Mouse (Mus musculus): ENCODE measurements at regions not wholly inside any gene's neighbourhood (a gene's known extent, or its start where the extent isn't known, plus 50 kb on each side); places are given as distances from the start of the nearest gene placed in this dataset.

GRCm38 (mm10) chr13:35513120-35513519 lies 146.5 kb upstream of the Cdyl start:
- WGBS, result 90% methylated on average over 8 of the region's 8 CpGs
- H3K4me3 ChIP-seq, result no peak overlapping the region
- H3K27ac ChIP-seq (replicated peaks), result no peak overlapping the region
- no peak for DNase-seq (ENCODE audit: low spot score)
- no peaks in the 10 kb centered on the region for H3K36me3 ChIP-seq (replicated peaks)
- no peaks in the 10 kb centered on the region for H3K4me1 ChIP-seq
- no peaks in the 10 kb centered on the region for H3K9me3 ChIP-seq
- H3K27me3 ChIP-seq (replicated peaks; ENCODE audit: low read depth, poor library complexity, severe bottlenecking), result no peaks in the 10 kb centered on the region

- 69% methylated on average over 3 of the region's 3 CpGs for WGBS
- Histone ChIP-seq H3K4me1 (no peaks in the 10 kb centered on the region), H3K9me3 (no peaks in the 10 kb centered on the region), H3K27me3 (replicated peaks; ENCODE audit: low read depth, poor library complexity, severe bottlenecking) (no peaks in the 10 kb centered on the region), H3K27ac (replicated peaks) (no peak overlapping the region), H3K4me3 (no peak overlapping the region), H3K36me3 (replicated peaks) (no peaks in the 10 kb centered on the region)
- DNase-seq (ENCODE audit: low spot score), result no peak
Observed at GRCm38 (mm10) chr13:35515291-35515690, 144.3 kb upstream of the Cdyl start.

GRCm38 (mm10) chr13:35517692-35518091 lies 141.9 kb upstream of the Cdyl start:
- Histone ChIP-seq H3K4me1 (no peaks in the 10 kb centered on the region), H3K4me3 (no peak overlapping the region), H3K27ac (replicated peaks) (no peak overlapping the region), H3K27me3 (replicated peaks; ENCODE audit: low read depth, poor library complexity, severe bottlenecking) (no peaks in the 10 kb centered on the region), H3K9me3 (no peaks in the 10 kb centered on the region), H3K36me3 (replicated peaks) (no peaks in the 10 kb centered on the region)
- DNase-seq (ENCODE audit: low spot score), result no peak
- 86% methylated on average over 3 of the region's 3 CpGs for WGBS

- H3K9me3 ChIP-seq, result no peaks in the 10 kb centered on the region
- no peaks in the 10 kb centered on the region for H3K4me1 ChIP-seq
- no peak for DNase-seq (ENCODE audit: low spot score)
- no peak overlapping the region for H3K4me3 ChIP-seq
- WGBS, result 82% methylated on average over 1 of the region's 1 CpGs
- no peaks in the 10 kb centered on the region for H3K36me3 ChIP-seq (replicated peaks)
- no peaks in the 10 kb centered on the region for H3K27me3 ChIP-seq (replicated peaks; ENCODE audit: low read depth, poor library complexity, severe bottlenecking)
- H3K27ac ChIP-seq (replicated peaks), result no peak overlapping the region
Observed at GRCm38 (mm10) chr13:35522272-35522671, 137.4 kb upstream of the Cdyl start.

GRCm38 (mm10) chr13:35529577-35529976 lies 130.1 kb upstream of the Cdyl start:
- H3K36me3 ChIP-seq (replicated peaks), result no peaks in the 10 kb centered on the region
- H3K9me3 ChIP-seq, result no peaks in the 10 kb centered on the region
- no peak for DNase-seq (ENCODE audit: low spot score)
- no peaks in the 10 kb centered on the region for H3K27me3 ChIP-seq (replicated peaks; ENCODE audit: low read depth, poor library complexity, severe bottlenecking)
- no peak overlapping the region for H3K27ac ChIP-seq (replicated peaks)
- no peaks in the 10 kb centered on the region for H3K4me1 ChIP-seq
- 87% methylated on average over 3 of the region's 3 CpGs for WGBS
- no peak overlapping the region for H3K4me3 ChIP-seq

GRCm38 (mm10) chr13:35537106-35537505 lies 122.5 kb upstream of the Cdyl start:
- Histone ChIP-seq H3K27me3 (replicated peaks; ENCODE audit: low read depth, poor library complexity, severe bottlenecking) (no peaks in the 10 kb centered on the region), H3K4me3 (no peak overlapping the region), H3K27ac (replicated peaks) (no peak overlapping the region), H3K4me1 (no peaks in the 10 kb centered on the region), H3K36me3 (replicated peaks) (no peaks in the 10 kb centered on the region), H3K9me3 (no peaks in the 10 kb centered on the region)
- 88% methylated on average over 7 of the region's 7 CpGs for WGBS
- no peak for DNase-seq (ENCODE audit: low spot score)

GRCm38 (mm10) chr13:35537936-35538335 lies 121.7 kb upstream of the Cdyl start:
- no peak for DNase-seq (ENCODE audit: low spot score)
- H3K9me3 ChIP-seq, result no peaks in the 10 kb centered on the region
- no peaks in the 10 kb centered on the region for H3K27me3 ChIP-seq (replicated peaks; ENCODE audit: low read depth, poor library complexity, severe bottlenecking)
- H3K4me1 ChIP-seq, result no peaks in the 10 kb centered on the region
- WGBS, result 75% methylated on average over 5 of the region's 5 CpGs
- no peak overlapping the region for H3K27ac ChIP-seq (replicated peaks)
- no peak overlapping the region for H3K4me3 ChIP-seq
- no peaks in the 10 kb centered on the region for H3K36me3 ChIP-seq (replicated peaks)

- no peaks in the 10 kb centered on the region for H3K9me3 ChIP-seq
- H3K27ac ChIP-seq (replicated peaks), result no peak overlapping the region
- H3K4me3 ChIP-seq, result no peak overlapping the region
- H3K4me1 ChIP-seq, result no peaks in the 10 kb centered on the region
- no peaks in the 10 kb centered on the region for H3K36me3 ChIP-seq (replicated peaks)
- H3K27me3 ChIP-seq (replicated peaks; ENCODE audit: low read depth, poor library complexity, severe bottlenecking), result no peaks in the 10 kb centered on the region
- 83% methylated on average over 2 of the region's 2 CpGs for WGBS
- no peak for DNase-seq (ENCODE audit: low spot score)
Observed at GRCm38 (mm10) chr13:35540433-35540832, 119.2 kb upstream of the Cdyl start.

GRCm38 (mm10) chr13:35541053-35541452 lies 118.6 kb upstream of the Cdyl start:
- Histone ChIP-seq H3K4me3 (no peak overlapping the region), H3K36me3 (replicated peaks) (no peaks in the 10 kb centered on the region), H3K27me3 (replicated peaks; ENCODE audit: low read depth, poor library complexity, severe bottlenecking) (no peaks in the 10 kb centered on the region), H3K9me3 (no peaks in the 10 kb centered on the region), H3K27ac (replicated peaks) (no peak overlapping the region), H3K4me1 (no peaks in the 10 kb centered on the region)
- no peak for DNase-seq (ENCODE audit: low spot score)
- 83% methylated on average over 6 of the region's 6 CpGs for WGBS

GRCm38 (mm10) chr13:35564006-35564405 lies 95.6 kb upstream of the Cdyl start:
- no peaks in the 10 kb centered on the region for H3K36me3 ChIP-seq (replicated peaks)
- no peak overlapping the region for H3K27ac ChIP-seq (replicated peaks)
- 48% methylated on average over 1 of the region's 1 CpGs for WGBS
- H3K4me1 ChIP-seq, result no peaks in the 10 kb centered on the region
- no peak overlapping the region for H3K4me3 ChIP-seq
- DNase-seq (ENCODE audit: low spot score), result no peak
- no peaks in the 10 kb centered on the region for H3K9me3 ChIP-seq
- H3K27me3 ChIP-seq (replicated peaks; ENCODE audit: low read depth, poor library complexity, severe bottlenecking), result no peaks in the 10 kb centered on the region

- DNase-seq (ENCODE audit: low spot score), result peak; percentile 75
- H3K9me3 ChIP-seq, result no peaks in the 10 kb centered on the region
- no peak overlapping the region for H3K27ac ChIP-seq (replicated peaks)
- H3K4me3 ChIP-seq, result no peak overlapping the region
- no peaks in the 10 kb centered on the region for H3K27me3 ChIP-seq (replicated peaks; ENCODE audit: low read depth, poor library complexity, severe bottlenecking)
- 12% methylated on average over 3 of the region's 3 CpGs for WGBS
- no peaks in the 10 kb centered on the region for H3K36me3 ChIP-seq (replicated peaks)
- H3K4me1 ChIP-seq, result peaks cover 4% of the 10 kb centered on the region
Observed at GRCm38 (mm10) chr13:35581616-35582015, 78.0 kb upstream of the Cdyl start.

- Histone ChIP-seq H3K27me3 (replicated peaks; ENCODE audit: low read depth, poor library complexity, severe bottlenecking) (no peaks in the 10 kb centered on the region), H3K4me1 (no peaks in the 10 kb centered on the region), H3K27ac (replicated peaks) (no peak overlapping the region), H3K36me3 (replicated peaks) (no peaks in the 10 kb centered on the region), H3K4me3 (no peak overlapping the region), H3K9me3 (no peaks in the 10 kb centered on the region)
- WGBS, result 90% methylated on average over 5 of the region's 5 CpGs
- no peak for DNase-seq (ENCODE audit: low spot score)
Observed at GRCm38 (mm10) chr13:35598003-35598402, 61.6 kb upstream of the Cdyl start.

- Histone ChIP-seq H3K4me3 (no peak overlapping the region), H3K27ac (replicated peaks) (no peak overlapping the region), H3K9me3 (no peaks in the 10 kb centered on the region), H3K4me1 (no peaks in the 10 kb centered on the region), H3K27me3 (replicated peaks; ENCODE audit: low read depth, poor library complexity, severe bottlenecking) (no peaks in the 10 kb centered on the region), H3K36me3 (replicated peaks) (no peaks in the 10 kb centered on the region)
- DNase-seq (ENCODE audit: low spot score), result no peak
- WGBS, result 94% methylated on average over 2 of the region's 2 CpGs
Observed at GRCm38 (mm10) chr13:35601560-35602135, 58.0 kb upstream of the Cdyl start.

- no peaks in the 10 kb centered on the region for H3K9me3 ChIP-seq
- DNase-seq (ENCODE audit: low spot score), result no peak
- no peaks in the 10 kb centered on the region for H3K4me1 ChIP-seq
- no peaks in the 10 kb centered on the region for H3K27me3 ChIP-seq (replicated peaks; ENCODE audit: low read depth, poor library complexity, severe bottlenecking)
- H3K27ac ChIP-seq (replicated peaks), result no peak overlapping the region
- WGBS, result 92% methylated on average over 5 of the region's 5 CpGs
- H3K4me3 ChIP-seq, result no peak overlapping the region
- H3K36me3 ChIP-seq (replicated peaks), result no peaks in the 10 kb centered on the region
Observed at GRCm38 (mm10) chr13:35603080-35603479, 56.6 kb upstream of the Cdyl start.

Measured in embryonic facial prominence, embryonic 10.5 days (tissue).